Mouse (Mus musculus) neutrophil, adult 65 days (primary cell): Measurements from ENCODE around the gene Uhrf1bp1l. TPM values are rescaled to one million over a fixed set of nuclear protein-coding genes. Genes with fewer than 3 reads are reported as not detected.

Source experiments
- total RNA-seq: library from RNA; stranded (reverse); gene quantifications from 2 replicates; pipeline ENCODE4 v1.2.4, GENCODE M21; 2023

The Uhrf1bp1l gene
- total RNA-seq: 64.9 and 81.4 TPM in 2 replicates

GRCm38 (mm10) chr10:89744871-89745665 lies at the start of gene Uhrf1bp1l:
Uhrf1bp1l (plus strand) TSS chr10:89744991.

GRCm38 (mm10) chr10:89732001-89732794 lies 12.6 kb upstream of the Uhrf1bp1l start, which contains the start of gene Actr6:
Actr6 (minus strand) TSS chr10:89732295.

Other genes with a start within 250 kb of the Uhrf1bp1l start
- not detected in 2 replicates for gene Nr1h4, start 211.4 kb upstream of the Uhrf1bp1l start, total RNA-seq
- not detected in 2 replicates for gene Slc17a8, start 123.7 kb upstream of the Uhrf1bp1l start, total RNA-seq
- gene Scyl2, start 58.7 kb upstream of the Uhrf1bp1l start, total RNA-seq: 56.5 and 76.9 TPM in 2 replicates
- 20.5 and 26.4 TPM in 2 replicates for gene Actr6, start 12.7 kb upstream of the Uhrf1bp1l start, total RNA-seq
- gene Anks1b, start 128.5 kb downstream of the Uhrf1bp1l start, total RNA-seq: not detected in 2 replicates